Mouse (Mus musculus) induced T-regulatory cell, adult 2 months (primary cell): ENCODE measurements at regions not wholly inside any gene's neighbourhood (a gene's known extent, or its start where the extent isn't known, plus 50 kb on each side); places are given as distances from the start of the nearest gene placed in this dataset.
A peak's percentile ranks its signal among the peaks of the same experiment; 100 is the strongest.

ENCODE experiments used
- DNase-seq: peaks from one replicate; pipeline ENCODE4 v3.0.0-alpha.2; 2012; ENCODE audit warnings: low read depth

DNA sequence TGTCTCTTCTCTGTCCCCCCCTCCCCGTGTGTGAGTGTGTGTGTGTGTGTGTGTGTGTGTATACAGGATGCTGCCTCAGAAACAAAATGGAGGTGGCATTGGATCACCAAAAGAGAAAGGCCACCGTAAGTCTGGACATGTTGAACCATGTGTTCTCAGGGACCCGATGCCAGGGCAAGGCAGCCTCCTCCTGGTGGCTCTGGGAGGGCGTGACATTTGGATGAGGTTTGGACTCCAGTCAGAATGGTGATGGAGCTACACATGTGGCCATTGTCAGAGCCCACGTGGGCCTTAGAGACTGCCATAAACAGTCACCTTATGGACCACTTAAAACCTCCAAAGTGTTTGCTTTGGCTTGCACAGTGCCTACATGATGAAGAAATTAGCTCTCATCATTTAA, 80.0 kb downstream of the Efnb1 start:
- DNase-seq = no peak

DNA sequence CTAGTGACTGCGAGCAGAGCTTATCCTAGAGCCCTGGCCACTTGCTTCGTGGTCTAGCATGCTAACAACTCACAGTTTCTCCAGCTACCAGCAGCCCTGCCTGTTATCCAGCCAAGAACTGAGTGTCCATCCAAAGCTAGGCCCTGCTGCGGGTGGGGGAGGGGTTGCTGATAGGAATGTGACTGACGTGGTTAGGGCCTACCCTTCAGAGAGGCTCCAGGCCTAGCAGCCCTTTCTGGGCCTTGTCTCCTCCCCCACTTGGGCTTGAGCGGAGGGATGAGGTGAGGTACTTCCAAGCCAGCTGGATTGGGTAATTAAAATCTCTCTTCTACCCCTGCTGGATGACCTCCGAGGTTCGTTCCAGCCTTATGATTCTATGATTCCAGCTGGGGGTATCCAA, 79.2 kb downstream of the Efnb1 start:
- no peak for DNase-seq

DNA sequence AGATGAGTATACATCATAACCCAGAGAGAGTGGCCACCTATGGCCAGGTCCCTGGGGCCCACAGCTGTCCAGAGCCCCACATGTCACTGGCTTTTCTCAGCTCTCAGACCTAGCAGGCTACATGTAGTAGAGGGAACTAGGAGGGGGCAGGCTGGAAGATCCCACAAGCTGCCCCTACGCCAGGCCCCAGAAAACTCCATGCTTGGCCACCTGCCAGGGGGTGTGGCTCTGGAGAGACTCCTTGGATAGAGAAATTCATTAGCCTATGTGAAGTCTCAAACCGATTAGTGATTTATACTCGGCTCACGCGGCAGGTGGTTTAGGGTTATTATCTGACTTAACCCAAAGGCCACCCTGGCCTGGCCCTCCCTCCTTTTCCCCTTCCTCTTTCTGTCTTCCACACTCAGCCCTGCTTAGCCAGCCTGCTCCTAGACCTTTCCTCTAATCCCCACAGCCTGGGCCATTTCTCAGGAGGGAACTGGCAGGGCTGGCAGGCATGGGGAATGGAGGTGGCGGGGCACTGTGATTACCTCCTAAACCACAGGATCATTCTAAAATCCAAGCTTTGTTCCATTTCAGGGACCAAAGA, 77.7 kb downstream of the Efnb1 start:
- DNase-seq = no peak

DNA sequence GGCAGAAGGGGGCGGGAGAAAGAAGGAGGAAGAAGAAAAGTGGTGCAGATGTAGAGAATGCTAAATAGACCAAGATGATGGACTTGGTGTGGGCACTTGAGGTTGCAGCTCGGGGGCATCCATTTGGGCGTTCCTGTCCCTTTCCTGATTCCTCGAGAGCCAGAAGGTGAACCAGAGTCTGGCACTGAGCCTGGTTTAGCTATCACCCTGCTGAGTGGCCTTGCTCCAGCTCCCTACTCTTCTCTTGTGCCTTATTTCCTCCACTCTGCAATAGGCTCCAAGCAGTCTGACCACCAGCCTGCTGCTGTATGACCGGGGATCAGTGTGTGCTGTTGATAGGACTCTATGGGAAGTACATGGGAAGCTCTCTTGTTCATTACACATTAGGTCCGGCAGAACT, 68.1 kb downstream of the Efnb1 start:
- no peak for DNase-seq

DNA sequence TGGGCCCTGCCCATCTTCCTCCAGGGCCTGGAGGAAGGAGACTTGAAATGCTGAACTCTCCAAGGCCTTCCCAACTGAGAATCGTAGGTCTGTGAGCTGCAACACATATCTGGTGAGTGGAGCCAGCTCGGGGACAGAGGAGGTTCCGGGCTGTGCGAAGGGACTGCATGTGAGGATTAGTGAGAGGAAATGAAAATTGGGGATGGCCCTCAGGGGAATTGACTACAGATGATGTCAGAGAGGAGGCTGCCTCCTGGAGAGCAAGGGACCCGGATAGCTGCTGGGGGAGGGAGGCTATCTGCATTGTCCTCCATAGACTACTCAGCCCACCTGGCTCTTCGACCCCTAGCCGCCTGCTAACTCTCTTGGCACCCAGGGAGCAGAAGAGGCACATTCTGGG, 65.2 kb downstream of the Efnb1 start:
- DNase-seq = no peak

DNA sequence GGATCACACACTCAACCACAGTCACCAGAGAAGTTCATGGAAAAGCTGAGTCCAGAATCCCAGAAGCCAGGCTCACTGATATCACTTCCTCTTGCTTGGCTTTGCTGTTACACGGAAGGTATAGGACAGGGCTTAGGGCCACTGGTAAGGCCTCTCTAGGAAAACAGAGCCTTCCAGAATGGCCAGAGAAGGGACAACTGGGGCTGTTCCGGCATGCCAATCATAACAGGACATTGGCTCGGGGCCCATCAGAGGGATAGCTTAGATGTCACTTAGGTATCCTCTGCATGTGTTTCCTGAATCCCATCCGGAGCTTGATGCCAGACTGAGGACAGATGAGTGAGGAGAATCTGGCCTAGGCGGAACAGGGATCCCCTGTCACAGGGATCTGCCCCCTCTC, 63.7 kb downstream of the Efnb1 start:
- no peak for DNase-seq

DNA sequence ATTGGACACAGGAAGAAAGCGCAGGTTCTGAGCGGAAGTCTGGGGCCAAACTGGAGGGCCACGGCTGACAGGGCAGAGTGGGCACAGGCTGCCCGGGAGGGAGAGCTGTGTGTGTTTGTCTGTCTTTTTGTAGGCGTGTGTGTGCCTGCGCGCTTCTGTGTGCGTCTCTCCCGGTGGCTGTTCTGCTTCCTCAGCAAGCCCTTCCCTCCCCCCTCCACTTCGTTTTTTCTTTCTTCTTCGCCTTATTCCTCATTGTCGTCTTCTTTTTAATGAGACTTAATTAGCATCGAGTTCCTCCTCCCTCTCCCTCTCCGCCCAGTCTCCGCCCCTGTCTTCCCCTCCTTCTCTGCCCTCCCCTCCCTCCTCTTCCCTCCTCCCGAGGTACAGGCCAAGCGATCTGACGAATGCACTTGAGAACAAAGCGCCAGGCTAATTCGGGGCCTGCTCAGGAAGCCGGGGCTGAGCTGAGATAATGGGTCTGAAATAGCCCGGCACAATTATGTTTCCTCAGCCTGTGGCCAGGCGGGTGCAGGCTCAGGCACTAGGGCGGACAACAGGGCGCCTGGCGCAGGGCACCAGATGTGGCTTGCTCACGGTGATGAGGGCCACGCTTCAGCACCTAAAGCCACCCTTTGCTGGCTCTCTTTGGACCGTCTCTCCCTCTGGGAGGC, 63.2 kb downstream of the Efnb1 start:
- peak; percentile 1 for DNase-seq
